Mouse (Mus musculus): Measurements from ENCODE around the gene Bbip1. TPM values are rescaled to one million over a fixed set of nuclear protein-coding genes. Genes with fewer than 3 reads are reported as not detected.
A peak's percentile ranks its signal among the peaks of the same experiment; 100 is the strongest.

The Bbip1 gene
- total and polyA plus RNA-seq, 3 experiments = 38.8 to 95.7 (median 41.0) TPM

DNA sequence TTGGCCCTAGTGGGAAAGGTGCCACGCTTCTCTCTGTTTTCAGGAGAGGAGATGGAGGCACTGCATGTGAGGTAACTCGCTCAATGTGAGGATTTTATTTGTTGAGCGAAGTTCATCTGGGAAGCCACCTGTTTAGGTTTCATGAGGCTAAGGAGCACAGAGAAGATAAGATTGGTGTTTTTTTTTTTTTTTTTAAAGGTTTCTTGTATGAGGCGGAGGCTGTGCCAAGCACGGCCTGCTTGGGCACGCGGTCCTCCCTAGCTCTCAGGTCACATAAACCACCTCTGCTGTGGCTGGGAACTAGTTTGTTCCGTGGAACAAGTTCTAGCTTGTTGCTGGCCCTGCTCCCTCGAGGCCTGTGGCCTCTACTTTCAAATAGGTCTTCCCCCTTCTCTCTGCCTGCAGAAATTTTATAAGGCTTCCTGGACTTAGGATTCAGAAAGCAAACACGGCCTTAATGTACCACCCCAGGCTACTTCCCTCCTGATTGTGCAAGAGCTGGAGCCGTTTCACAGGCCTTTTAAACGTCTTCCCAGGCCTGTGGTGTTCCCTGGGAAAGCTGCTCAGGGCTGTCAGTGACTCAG is 49.8 kb downstream of the Bbip1 start:
- dilution Hi-C loops (cut with MboI; ENCODE audit: extremely low pct_ligation_motif_present, extremely low pct_unique_long_range_greater_than_20kb, low sequenced_read_pairs) (no loop called here), in situ Hi-C loops (cut with MboI; ENCODE audit: low pct_ligation_motif_present, low pct_unique_long_range_greater_than_20kb, low sequenced_read_pairs) (no loop called here)
- Histone ChIP-seq H3K4me3 (replicated peaks in 1 of 3; ENCODE audit: low read depth in 2 of 3, low read length in 2 of 3, poor library complexity in 1 of 3) (no peak overlapping the region), H3K9ac (ENCODE audit: insufficient read depth, low read depth) (peak overlapping the region; percentile 5), H3K27ac (ENCODE audit: insufficient read depth, low read depth) (peak overlapping the region; percentile 67), H3K9me3 (replicated peaks; ENCODE audit: low read length) (no peaks in the 10 kb centered on the region), H3K4me2 (ENCODE audit: insufficient read depth, low read depth, poor library complexity, severe bottlenecking) (peak overlapping the region; percentile 40), H3K27me3 (replicated peaks) (no peaks in the 10 kb centered on the region), H3K36me3 (replicated peaks in 1 of 2; ENCODE audit: control insufficient read depth in 1 of 2, insufficient read depth in 1 of 2, low read length in 1 of 2) (no peaks in the 10 kb centered on the region), H3K4me1 (ENCODE audit: control insufficient read depth in 1 of 2, insufficient read depth in 2 of 2) (peaks cover 36 to 82% of the 10 kb centered on the region in 2 experiments), H3K79me2 (replicated peaks; ENCODE audit: control insufficient read depth, extremely low read depth, insufficient read depth, poor library complexity, severe bottlenecking) (no peaks in the 10 kb centered on the region)
- peak; percentile 75 for DNase-seq (ENCODE audit: extremely low read depth)
- TF ChIP-seq UBTF (IDR thresholded peaks at IDR 0.05; ENCODE audit: low read depth, low read length) (no peak), TCF12 (IDR thresholded peaks at IDR 0.05; ENCODE audit: low read depth, low read length) (peak; percentile 70), ELF1 (IDR thresholded peaks at IDR 0.05; ENCODE audit: low read depth, low read length) (no peak), KAT2A (IDR thresholded peaks at IDR 0.05; ENCODE audit: insufficient replicate concordance, low read length) (peak; percentile 56; the same call in 1 of the 2 replicates), MXI1 (IDR thresholded peaks at IDR 0.05; ENCODE audit: low read depth, low read length) (0 out of 2 replicates have a peak, but pooled peaks have one; percentile 56), ZC3H11A (IDR thresholded peaks at IDR 0.05; ENCODE audit: low read depth, low read length) (no peak), MAX (IDR thresholded peaks at IDR 0.05; ENCODE audit: low read length) (peak; percentile 90), EP300 (IDR thresholded peaks at IDR 0.05; ENCODE audit: low read length) (peak; percentile 79), SIN3A (IDR thresholded peaks at IDR 0.05; ENCODE audit: low read length) (peak; percentile 47), ETS1 (conservative IDR thresholded peaks at IDR 0.05; ENCODE audit: low read depth, low read length) (peak; percentile 77), MYC (IDR thresholded peaks at IDR 0.05; ENCODE audit: low read depth, low read length) (peak; percentile 97), ZMIZ1 (IDR thresholded peaks at IDR 0.05; ENCODE audit: low read depth, low read length) (no peak), BHLHE40 (IDR thresholded peaks at IDR 0.05; ENCODE audit: low read depth, low read length) (peak; percentile 69), MEF2A (IDR thresholded peaks at IDR 0.05; ENCODE audit: borderline replicate concordance, low read depth, low read length) (peak; percentile 73; the same call in 1 of the 2 replicates), POLR2A (IDR thresholded peaks at IDR 0.05; ENCODE audit: low read depth, low read length) (peak; percentile 43; the same call in 1 of the 2 replicates), JUND (conservative IDR thresholded peaks at IDR 0.05; ENCODE audit: low read depth, low read length) (no peak), IRF4 (IDR thresholded peaks at IDR 0.05; ENCODE audit: low read depth, low read length) (peak; percentile 83), MAFK (IDR thresholded peaks at IDR 0.05; ENCODE audit: insufficient replicate concordance, low read length) (peak; percentile 36; the same call in 1 of the 2 replicates), MAZ (IDR thresholded peaks at IDR 0.05; ENCODE audit: low read depth, low read length) (0 out of 2 replicates have a peak, but pooled peaks have one; percentile 52), RAD21 (IDR thresholded peaks at IDR 0.05; ENCODE audit: low read depth, low read length) (no peak; the same call in 1 of the 2 replicates), NELFE (IDR thresholded peaks at IDR 0.05; ENCODE audit: low read depth, low read length) (no peak; the same call in 1 of the 2 replicates), CHD2 (IDR thresholded peaks at IDR 0.05; ENCODE audit: low read length) (0 out of 2 replicates have a peak, but pooled peaks have one; percentile 37), ZKSCAN1 (IDR thresholded peaks at IDR 0.05; ENCODE audit: borderline replicate concordance, low read depth, low read length) (no peak), ZNF384 (IDR thresholded peaks at IDR 0.05; ENCODE audit: low read depth, low read length) (peak; percentile 91), SMC3 (IDR thresholded peaks at IDR 0.05; ENCODE audit: low read depth, low read length) (no peak), RCOR1 (conservative IDR thresholded peaks at IDR 0.05; ENCODE audit: low read depth, low read length) (0 out of 2 replicates have a peak, but pooled peaks have one; percentile 9), GABPA (IDR thresholded peaks at IDR 0.05; ENCODE audit: insufficient replicate concordance, low read depth, low read length) (no peak), CHD1 (IDR thresholded peaks at IDR 0.05; ENCODE audit: low read depth, low read length) (peak; percentile 99)

Data from CH12.LX (cell line).